Mouse (Mus musculus): ENCODE results near the gene Tnfrsf8. TPM values are rescaled to one million over a fixed set of nuclear protein-coding genes. Genes with fewer than 3 reads are reported as not detected.

The Tnfrsf8 gene
- total and polyA plus RNA-seq, 3 experiments = 0.11 to 0.18 (median 0.16) TPM

GRCm38 (mm10) chr4:145344948-145345347 is 30.0 kb upstream of the Tnfrsf8 start:
- intact Hi-C loops (cut with DNase I) = no loop called here
- no peak for DNase-seq
- no peaks in the 10 kb centered on the region for H3K36me3 ChIP-seq (ENCODE audit: control insufficient read depth, insufficient read depth, low read length)
- H3K27me3 ChIP-seq (ENCODE audit: control insufficient read depth, insufficient read depth, low read length) = no peaks in the 10 kb centered on the region
- H3K79me2 ChIP-seq (replicated peaks; ENCODE audit: control insufficient read depth, insufficient read depth, low read length) = no peaks in the 10 kb centered on the region
- TF ChIP-seq POLR2A (IDR thresholded peaks at IDR 0.05; ENCODE audit: insufficient read depth, low read depth, low read length) = no peak
- no peak for TF ChIP-seq CTCF (IDR thresholded peaks at IDR 0.05)
- no peak for TF ChIP-seq EP300 (IDR thresholded peaks at IDR 0.05; ENCODE audit: insufficient read depth, low read depth, low read length)
- no peaks in the 10 kb centered on the region for H3K4me1 ChIP-seq (ENCODE audit: control insufficient read depth, insufficient read depth, low read length)
- no peak overlapping the region for H3K27ac ChIP-seq
- no peak overlapping the region for H3K4me3 ChIP-seq
- WGBS = 85% methylated on average over 1 of the region's 1 CpGs
- H3K9ac ChIP-seq (ENCODE audit: low read depth, low read length) = no peak overlapping the region

- Histone ChIP-seq H3K27me3 (ENCODE audit: control insufficient read depth, insufficient read depth, low read length) (no peaks in the 10 kb centered on the region), H3K9ac (ENCODE audit: low read depth, low read length) (no peak overlapping the region)
- DNase-seq = no peak
Measured at GRCm38 (mm10) chr4:145341879-145342809, 27.2 kb upstream of the Tnfrsf8 start.

GRCm38 (mm10) chr4:145337906-145338858 is 23.2 kb upstream of the Tnfrsf8 start:
- no peak overlapping the region for H3K9ac ChIP-seq (ENCODE audit: low read depth, low read length)
- no peak overlapping the region for H3K4me3 ChIP-seq
- H3K27me3 ChIP-seq (ENCODE audit: control insufficient read depth, insufficient read depth, low read length) = no peaks in the 10 kb centered on the region
- no peak overlapping the region for H3K27ac ChIP-seq
- TF ChIP-seq CTCF (IDR thresholded peaks at IDR 0.05) (no peak), POLR2A (IDR thresholded peaks at IDR 0.05; ENCODE audit: insufficient read depth, low read depth, low read length) (no peak), EP300 (IDR thresholded peaks at IDR 0.05; ENCODE audit: insufficient read depth, low read depth, low read length) (no peak)
- no peaks in the 10 kb centered on the region for H3K79me2 ChIP-seq (replicated peaks; ENCODE audit: control insufficient read depth, insufficient read depth, low read length)
- H3K36me3 ChIP-seq (ENCODE audit: control insufficient read depth, insufficient read depth, low read length) = no peaks in the 10 kb centered on the region
- no peaks in the 10 kb centered on the region for H3K4me1 ChIP-seq (ENCODE audit: control insufficient read depth, insufficient read depth, low read length)
- WGBS = 72% methylated on average over 9 of the region's 9 CpGs
- DNase-seq = no peak
- intact Hi-C loops (cut with DNase I) = no loop called here

More at GRCm38 (mm10) chr4:145341879-145342809, 27.2 kb upstream of the Tnfrsf8 start:
- no peak for TF ChIP-seq EP300 (IDR thresholded peaks at IDR 0.05; ENCODE audit: insufficient read depth, low read depth, low read length)
- no peak for TF ChIP-seq CTCF (IDR thresholded peaks at IDR 0.05)
- no peak for TF ChIP-seq POLR2A (IDR thresholded peaks at IDR 0.05; ENCODE audit: insufficient read depth, low read depth, low read length)
- Histone ChIP-seq H3K36me3 (ENCODE audit: control insufficient read depth, insufficient read depth, low read length) (no peaks in the 10 kb centered on the region), H3K27ac (no peak overlapping the region), H3K79me2 (replicated peaks; ENCODE audit: control insufficient read depth, insufficient read depth, low read length) (no peaks in the 10 kb centered on the region), H3K4me1 (ENCODE audit: control insufficient read depth, insufficient read depth, low read length) (no peaks in the 10 kb centered on the region), H3K4me3 (no peak overlapping the region)
- intact Hi-C loops (cut with DNase I) = no loop called here
- 72% methylated on average over 6 of the region's 6 CpGs for WGBS

- Histone ChIP-seq H3K79me2 (replicated peaks; ENCODE audit: control insufficient read depth, insufficient read depth, low read length) (no peaks in the 10 kb centered on the region), H3K27ac (no peak overlapping the region), H3K36me3 (ENCODE audit: control insufficient read depth, insufficient read depth, low read length) (no peaks in the 10 kb centered on the region), H3K4me1 (ENCODE audit: control insufficient read depth, insufficient read depth, low read length) (no peaks in the 10 kb centered on the region), H3K9ac (ENCODE audit: low read depth, low read length) (no peak overlapping the region), H3K4me3 (no peak overlapping the region), H3K27me3 (ENCODE audit: control insufficient read depth, insufficient read depth, low read length) (no peaks in the 10 kb centered on the region)
- no peak for DNase-seq
- WGBS = 74% methylated on average over 5 of the region's 5 CpGs
- intact Hi-C loops (cut with DNase I) = no loop called here
- no peak for TF ChIP-seq POLR2A (IDR thresholded peaks at IDR 0.05; ENCODE audit: insufficient read depth, low read depth, low read length)
- no peak for TF ChIP-seq EP300 (IDR thresholded peaks at IDR 0.05; ENCODE audit: insufficient read depth, low read depth, low read length)
- no peak for TF ChIP-seq CTCF (IDR thresholded peaks at IDR 0.05)
Measured at GRCm38 (mm10) chr4:145336587-145336986, 21.6 kb upstream of the Tnfrsf8 start.

GRCm38 (mm10) chr4:145336019-145336418 is 21.1 kb upstream of the Tnfrsf8 start:
- no peak for DNase-seq
- Histone ChIP-seq H3K27me3 (ENCODE audit: control insufficient read depth, insufficient read depth, low read length) (no peaks in the 10 kb centered on the region), H3K36me3 (ENCODE audit: control insufficient read depth, insufficient read depth, low read length) (no peaks in the 10 kb centered on the region), H3K79me2 (replicated peaks; ENCODE audit: control insufficient read depth, insufficient read depth, low read length) (no peaks in the 10 kb centered on the region), H3K4me1 (ENCODE audit: control insufficient read depth, insufficient read depth, low read length) (no peaks in the 10 kb centered on the region), H3K27ac (no peak overlapping the region), H3K4me3 (no peak overlapping the region), H3K9ac (ENCODE audit: low read depth, low read length) (no peak overlapping the region)
- intact Hi-C loops (cut with DNase I) = no loop called here
- TF ChIP-seq EP300 (IDR thresholded peaks at IDR 0.05; ENCODE audit: insufficient read depth, low read depth, low read length) (no peak), CTCF (IDR thresholded peaks at IDR 0.05) (no peak), POLR2A (IDR thresholded peaks at IDR 0.05; ENCODE audit: insufficient read depth, low read depth, low read length) (no peak)
- WGBS = 64% methylated on average over 1 of the region's 1 CpGs

All from heart, adult 2 months (tissue).